Mouse (Mus musculus): ENCODE measurements at regions not wholly inside any gene's neighbourhood (a gene's known extent, or its start where the extent isn't known, plus 50 kb on each side); places are given as distances from the start of the nearest gene placed in this dataset.

GRCm38 (mm10) chr13:105573248-105573647, 129.8 kb downstream of the Htr1a start:
- no peak for TF ChIP-seq CTCF (IDR thresholded peaks at IDR 0.05; ENCODE audit: borderline replicate concordance, extremely low read depth, insufficient read depth, insufficient read length)
- TF ChIP-seq POLR2A (IDR thresholded peaks at IDR 0.05; ENCODE audit: borderline replicate concordance, extremely low read depth, insufficient read depth, insufficient read length, poor library complexity, severe bottlenecking), result no peak

All from brain, embryonic 14.5 days (tissue).